Mouse (Mus musculus) heart, postnatal 25 days (tissue): ENCODE data around the gene Msl1. TPM values are rescaled to one million over a fixed set of nuclear protein-coding genes. Genes with fewer than 3 reads are reported as not detected.
"Not testable (repeated sequence)": the region's sequence is repeated elsewhere in the genome, so short reads cannot be mapped to it uniquely, and the experiment has no call there.

ENCODE experiments used
- DNase-seq: peaks from one replicate; pipeline ENCODE4 v3.0.0; 2022; ENCODE audit warnings: low spot score
- intact Hi-C: fragments of 180-260 bp; cut with DNase I; formaldehyde crosslinking; loops from one replicate; pipeline ENCODE4 v1.15.1; 2025
- total RNA-seq, 2 experiments: library from RNA; stranded (reverse); gene quantifications; 2 replicates each; pipeline ENCODE4 v1.2.3; 2021

The Msl1 gene
- total RNA-seq, 2 experiments from 2014 or later: 73.0 to 78.1 TPM

DNA sequence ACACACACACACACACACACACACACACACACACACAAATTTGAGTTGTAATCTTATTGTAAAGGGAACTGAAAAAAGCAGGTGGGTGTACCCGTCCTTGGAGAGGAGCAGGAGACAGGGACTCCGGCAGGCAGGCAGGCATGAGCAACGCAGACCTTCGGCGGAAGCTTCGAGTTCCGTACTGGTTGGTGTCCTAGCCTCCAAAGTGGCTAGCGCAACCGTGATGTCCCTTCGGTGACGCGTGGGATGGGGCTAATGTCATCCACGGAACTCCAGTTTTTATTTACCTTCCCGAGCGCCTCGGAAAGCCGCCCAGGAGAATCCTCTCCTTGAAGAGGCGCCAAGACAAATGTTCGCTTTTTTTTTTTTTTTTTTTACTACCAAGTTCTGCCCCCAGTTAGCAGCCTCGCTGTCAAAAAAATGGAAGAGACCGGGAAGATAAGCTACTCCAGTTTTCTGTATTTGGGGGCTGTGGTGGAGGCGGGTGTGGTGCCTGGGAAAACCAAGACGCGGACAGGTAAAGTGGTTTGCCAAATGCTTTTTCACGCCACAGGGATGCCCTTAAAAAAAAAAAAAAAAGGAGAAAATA, 6.0 kb upstream of the Msl1 start:
- DNase-seq: no peak
- intact Hi-C loops: loop anchor here (2.0 kb wide), 2 partner anchors 39 to 79 kb away; no protein-coding TSS in a partner anchor

DNA sequence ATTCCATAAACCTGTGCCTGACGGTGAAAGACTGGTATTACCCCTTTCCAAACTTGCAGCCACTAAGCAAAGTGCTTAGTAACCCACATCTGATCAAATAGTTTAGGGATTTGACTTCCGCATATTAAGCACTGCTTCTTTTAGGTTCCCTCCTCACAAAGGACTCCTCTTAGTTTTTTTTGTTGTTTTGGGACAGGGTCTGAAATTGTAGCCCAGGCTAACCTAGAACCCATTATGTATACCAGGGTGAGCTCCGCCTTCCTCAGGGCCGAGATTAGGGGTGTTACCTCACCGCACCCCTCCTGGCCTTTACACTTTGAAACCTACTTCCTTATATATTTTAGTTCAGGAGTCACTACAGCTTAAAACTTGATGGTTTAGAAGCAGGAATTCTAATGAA, 5.5 kb upstream of the Msl1 start:
- intact Hi-C loops: loop anchor here (2.0 kb wide), 2 partner anchors 39 to 79 kb away; no protein-coding TSS in a partner anchor
- DNase-seq: no peak

DNA sequence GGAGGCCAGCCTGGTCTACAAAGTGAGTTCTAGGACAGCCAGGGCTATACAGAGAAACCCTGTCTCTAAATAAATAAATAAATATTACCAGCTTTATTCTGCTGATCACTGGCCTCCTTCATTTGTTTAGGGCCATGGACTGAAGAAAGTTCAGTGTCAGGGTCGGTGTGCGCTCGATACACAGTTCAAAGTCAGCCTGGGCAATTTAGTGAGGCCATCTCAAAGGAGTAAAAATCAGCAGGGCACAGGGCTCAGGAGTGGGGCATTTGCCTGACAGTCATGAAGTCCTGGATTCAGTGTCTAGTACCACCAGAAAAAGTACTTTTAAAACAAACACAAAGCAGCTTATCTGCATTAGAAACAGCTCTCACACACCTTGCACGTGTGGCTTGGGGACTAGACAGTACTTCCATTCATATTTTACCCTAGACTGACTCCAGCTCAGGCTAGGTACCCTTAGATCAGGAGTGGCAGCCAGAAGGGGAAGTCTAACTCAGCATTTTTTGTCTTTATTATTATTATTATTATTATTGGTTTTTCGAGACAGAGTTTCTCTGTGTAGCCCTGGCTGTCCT, 4.6 kb upstream of the Msl1 start:
- no peak for DNase-seq
- intact Hi-C loops: no loop called here

DNA sequence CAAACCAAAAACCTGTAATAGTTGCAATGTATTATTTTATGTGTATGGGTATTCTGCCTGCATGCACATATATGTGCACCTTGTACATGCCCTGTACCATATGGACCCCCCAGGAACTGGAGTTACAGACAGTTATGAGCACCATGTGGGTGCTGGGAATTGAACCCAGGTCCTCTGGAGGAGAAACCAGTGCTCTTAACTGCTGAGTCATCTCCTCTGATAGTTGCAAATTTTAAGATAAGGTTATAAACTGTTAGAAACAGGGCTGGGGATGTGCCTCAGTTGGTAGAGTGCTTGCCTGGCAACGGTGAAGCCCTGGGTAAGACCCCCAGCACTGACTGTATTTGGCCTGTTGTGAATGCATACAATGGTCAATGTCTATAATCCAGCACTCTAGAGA, 3.9 kb upstream of the Msl1 start:
- DNase-seq: no peak
- intact Hi-C loops: no loop called here

DNA sequence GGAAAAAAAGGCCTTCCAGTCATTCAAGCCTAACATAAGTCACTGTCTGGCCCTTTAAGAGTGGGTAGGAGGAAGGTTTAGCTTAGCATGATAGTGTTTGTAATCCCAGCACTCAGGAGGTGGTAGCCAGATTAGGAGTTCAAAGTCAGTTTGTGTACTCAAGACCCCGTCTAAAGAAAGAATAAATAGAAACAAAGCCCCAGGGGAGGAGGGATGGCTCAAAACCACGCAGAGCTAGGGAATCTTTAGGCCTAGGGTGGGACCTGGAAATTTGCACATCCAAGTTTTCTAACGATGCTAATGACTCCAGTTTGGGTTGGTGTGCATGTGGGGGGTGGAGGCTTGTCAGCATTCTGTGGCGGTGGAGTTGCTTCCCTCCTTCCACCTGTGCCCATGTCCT, 3.2 kb upstream of the Msl1 start:
- intact Hi-C loops: no loop called here
- no peak for DNase-seq

DNA sequence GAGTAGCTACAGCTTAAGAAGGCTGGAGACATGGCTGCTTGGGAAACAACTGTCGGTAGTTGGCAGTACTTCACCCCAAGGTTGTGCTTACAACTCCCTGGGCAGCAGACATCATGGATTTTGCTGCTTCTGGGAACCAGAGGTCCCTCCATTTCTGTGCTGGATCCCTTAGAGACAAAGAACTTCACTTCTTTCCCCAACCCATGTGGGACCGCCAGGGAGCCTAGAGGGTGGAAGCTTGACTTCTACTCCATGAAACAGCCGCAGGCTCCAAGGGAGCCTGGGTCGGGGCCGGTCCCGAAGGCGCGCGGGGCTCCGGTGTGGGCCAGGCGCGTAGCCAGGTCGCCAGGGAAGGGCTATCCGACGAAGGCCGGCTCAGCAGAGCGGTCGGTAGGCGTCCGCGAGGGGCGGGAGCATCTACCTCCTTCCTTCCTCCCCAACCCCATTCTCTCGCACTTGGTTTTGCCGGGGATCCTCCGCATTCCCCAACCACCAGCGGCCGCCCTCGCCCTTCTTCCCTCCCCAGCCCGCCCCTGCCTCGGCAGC, 774 bp upstream of the Msl1 start:
- intact Hi-C loops: loop anchor here (2.0 kb wide), 1 partner anchor 14 kb away; no protein-coding TSS in a partner anchor
- peak; percentile 71 for DNase-seq

DNA sequence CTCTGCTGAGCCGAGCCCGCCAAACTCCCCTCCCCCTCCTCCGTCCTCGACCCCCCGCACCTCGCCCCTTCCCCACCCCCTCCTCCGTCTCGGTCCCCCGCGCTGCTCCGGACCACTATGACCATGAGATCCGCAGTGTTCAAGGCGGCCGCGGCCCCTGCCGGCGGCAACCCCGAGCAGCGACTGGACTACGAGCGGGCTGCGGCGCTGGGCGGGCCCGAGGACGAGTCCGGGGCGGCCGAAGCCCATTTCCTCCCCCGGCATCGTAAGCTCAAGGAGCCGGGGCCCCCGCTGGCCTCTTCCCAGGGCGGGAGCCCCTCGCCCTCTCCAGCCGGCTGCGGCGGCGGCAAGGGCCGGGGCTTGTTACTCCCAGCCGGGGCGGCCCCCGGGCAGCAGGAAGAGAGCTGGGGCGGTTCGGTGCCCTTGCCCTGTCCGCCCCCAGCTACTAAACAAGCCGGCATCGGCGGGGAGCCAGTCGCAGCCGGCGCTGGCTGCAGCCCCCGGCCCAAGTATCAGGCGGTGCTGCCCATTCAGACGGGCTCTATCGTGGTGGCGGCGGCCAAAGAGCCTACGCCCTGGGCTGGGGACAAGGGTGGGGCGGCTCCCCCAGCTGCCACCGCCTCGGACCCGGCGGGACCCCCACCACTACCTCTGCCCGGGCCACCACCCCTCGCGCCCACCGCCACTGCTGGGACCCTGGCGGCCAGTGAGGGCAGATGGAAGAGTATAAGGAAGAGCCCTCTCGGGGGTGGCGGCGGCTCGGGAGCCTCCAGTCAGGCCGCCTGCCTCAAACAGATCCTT, 598 bp downstream of the Msl1 start:
- peak; percentile 24 for DNase-seq
- intact Hi-C loops: loop anchor here (2.0 kb wide), 1 partner anchor 13 kb away; no protein-coding TSS in a partner anchor

DNA sequence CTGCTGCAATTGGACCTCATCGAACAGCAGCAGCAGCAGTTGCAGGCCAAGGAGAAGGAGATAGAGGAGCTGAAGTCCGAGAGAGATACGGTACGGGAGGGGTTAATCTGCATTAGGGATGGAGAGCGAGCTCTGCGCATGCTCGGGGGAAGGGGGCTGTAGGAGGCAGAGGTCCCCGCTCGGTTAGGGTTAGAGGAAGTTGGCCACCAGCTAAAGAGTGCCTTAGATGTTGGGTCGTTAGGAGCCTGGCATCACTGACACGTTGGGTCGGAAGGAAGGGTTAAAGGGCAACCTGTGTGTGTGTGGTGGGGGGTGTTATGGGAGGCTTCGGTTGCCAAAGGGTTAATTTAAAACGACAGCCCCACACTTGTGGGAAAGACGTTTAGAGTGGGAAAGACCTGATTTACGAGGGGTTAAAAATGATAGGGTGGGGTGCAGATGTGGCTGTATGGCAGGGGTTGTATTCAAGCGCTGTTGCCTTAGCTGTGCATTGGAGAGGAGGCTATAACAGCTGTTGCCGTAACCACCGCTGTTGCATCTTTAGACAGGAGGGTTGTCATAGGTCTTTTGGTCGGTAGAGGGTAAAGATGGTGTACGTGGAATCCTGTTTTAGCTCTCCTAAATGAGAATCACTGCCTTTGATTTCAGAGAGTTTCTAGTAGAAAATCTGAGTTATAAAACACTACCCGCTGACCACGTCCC, 1.4 kb downstream of the Msl1 start:
- intact Hi-C loops: no loop called here
- peak; percentile 43 for DNase-seq

DNA sequence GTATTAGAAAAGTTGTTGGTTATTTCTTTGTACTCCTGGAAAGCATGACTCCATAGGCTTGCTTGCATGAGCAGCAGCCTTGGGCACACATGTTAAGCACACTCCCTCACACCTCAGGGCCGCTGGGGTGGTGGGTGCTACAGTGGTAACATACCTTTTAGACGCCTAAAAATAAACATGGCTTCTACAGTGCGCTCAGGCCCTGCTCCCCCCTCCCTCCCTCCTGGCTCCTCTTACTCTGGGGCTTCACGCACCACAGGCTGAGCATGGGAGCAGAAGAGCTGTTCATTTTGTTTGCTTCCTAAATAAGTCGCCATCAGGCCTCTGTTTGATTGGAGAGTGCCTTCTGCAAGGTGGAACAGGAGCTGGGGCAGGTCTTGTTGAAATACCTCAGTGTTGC, 2.0 kb downstream of the Msl1 start:
- intact Hi-C loops: no loop called here
- no peak for DNase-seq

DNA sequence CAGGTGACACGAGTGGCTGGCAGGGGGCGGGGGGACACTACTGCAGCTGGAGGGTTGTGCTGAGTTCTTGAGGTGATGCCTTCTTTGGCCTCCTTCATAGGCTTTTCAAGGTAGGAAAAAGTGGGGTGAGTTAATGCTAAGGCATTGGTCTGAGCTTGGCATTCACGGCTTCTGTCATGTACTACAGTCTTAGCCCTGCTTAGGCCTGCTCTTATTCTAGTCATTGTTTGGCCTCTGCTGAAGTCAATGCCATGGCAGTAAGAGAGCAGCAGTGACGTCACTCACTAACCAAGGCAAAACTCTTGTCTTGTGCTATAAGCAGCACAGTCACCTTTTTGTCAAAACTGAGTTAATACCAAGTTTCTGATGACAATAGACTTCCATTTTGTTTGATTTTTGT, 2.6 kb downstream of the Msl1 start:
- intact Hi-C loops: no loop called here
- DNase-seq: no peak

DNA sequence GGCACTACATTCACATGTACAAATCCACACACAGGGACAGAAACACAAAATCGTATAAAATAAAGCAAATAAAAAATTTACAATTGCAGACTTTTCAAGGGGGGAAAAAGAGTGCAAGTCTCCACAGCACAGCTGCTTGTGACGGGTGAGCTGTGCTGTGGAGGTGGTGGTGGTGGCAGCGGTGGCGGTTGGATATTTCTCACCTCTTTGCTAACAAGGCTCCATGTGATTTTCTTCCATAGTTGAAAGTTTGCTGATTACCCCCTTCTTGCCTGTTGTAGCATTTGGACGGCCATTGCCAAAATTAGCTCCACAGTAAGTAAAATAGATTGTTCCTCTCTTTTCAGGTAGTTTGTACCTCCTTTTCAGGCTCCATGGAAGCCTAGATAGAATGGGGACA, 9.3 kb downstream of the Msl1 start, which contains the start of gene Casc3:
TSS of gene Casc3 (plus strand) at position 301 of the 400 bp plus-strand sequence.
- intact Hi-C loops: no loop called here
- DNase-seq: no peak

DNA sequence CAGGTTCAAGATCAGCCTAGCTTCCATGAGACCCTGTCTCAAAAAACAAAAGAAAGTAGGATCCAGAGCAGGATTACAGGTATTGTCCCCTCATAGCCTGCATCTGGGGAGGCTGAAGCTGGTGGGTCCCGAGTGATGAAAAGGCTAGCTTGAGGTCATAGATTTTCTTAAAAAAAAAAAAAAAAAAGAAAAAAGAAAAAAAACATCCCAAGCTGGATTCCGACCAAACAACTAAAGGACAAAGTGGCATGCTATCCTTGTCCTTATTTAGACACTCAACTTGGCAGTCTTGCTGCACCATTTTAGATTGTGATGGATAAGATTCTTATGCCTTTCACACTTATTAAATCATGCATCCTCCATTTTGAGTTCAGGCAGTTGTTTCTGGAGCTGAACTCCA, 13.1 kb downstream of the Msl1 start:
- intact Hi-C loops: loop anchor here (2.0 kb wide), 1 partner anchor 14 kb away; the partner anchor contains the start of gene Msl1
- DNase-seq: no peak

DNA sequence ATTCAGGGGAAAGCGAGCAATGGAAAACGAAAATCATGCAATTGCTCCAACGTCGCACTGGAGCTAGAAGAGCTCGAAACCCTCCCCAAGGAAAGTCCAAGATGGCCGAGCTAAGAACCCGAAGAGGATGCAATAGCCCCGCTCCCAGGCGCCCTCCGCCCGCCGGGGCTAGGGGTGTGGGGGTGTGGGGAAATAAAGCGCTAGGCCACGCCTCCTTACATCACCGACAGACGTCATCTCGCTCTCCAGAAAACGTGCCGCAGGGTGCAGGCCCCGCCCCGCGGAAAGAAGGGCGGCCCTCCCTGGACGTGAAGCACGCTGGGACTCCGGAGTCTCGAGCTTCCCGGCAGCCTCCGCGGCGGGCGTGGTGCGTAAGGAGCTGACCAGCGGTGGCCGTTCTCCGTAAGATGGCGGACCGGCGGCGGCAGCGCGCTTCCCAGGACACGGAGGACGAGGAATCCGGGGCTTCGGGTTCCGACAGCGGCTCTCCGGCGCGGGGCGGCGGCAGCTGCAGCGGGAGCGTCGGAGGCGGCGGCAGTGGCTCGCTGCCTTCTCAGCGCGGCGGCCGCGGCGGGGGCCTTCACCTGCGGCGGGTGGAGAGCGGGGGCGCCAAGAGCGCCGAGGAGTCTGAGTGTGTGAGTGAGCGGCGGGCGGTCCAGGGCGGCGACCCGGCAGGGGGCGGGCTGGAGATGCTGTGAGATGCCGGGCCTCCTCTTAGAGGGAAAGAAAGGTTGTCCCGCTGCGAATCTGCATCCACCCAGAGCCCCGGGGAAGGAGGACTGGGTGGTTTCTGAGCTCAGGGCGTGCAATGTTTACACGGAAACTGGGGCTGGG, 14.4 kb downstream of the Msl1 start:
- intact Hi-C loops: loop anchor here (2.0 kb wide), 1 partner anchor 15 kb away; the partner anchor contains the start of gene Msl1
- peak; percentile 98 for DNase-seq

DNA sequence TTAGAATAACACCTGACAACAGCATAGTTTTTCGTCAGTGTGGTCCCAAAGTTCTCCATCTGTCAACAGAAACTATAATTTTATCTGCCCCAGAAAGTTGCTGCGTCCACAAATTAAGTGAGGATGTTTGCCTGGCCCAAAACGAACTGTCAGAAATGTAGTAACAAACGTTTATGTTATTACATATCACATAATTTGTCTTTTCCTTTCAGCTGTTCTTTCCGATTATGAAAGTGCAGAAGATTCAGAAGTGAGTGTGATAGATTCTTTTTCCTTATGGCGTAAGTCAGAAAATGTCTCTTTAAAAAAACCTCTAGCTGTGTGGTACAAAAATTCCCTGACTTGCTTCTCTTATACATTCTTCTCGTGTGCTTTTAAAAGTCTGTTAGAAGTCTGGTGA, 15.4 kb downstream of the Msl1 start:
- intact Hi-C loops: no loop called here
- DNase-seq: no peak

DNA sequence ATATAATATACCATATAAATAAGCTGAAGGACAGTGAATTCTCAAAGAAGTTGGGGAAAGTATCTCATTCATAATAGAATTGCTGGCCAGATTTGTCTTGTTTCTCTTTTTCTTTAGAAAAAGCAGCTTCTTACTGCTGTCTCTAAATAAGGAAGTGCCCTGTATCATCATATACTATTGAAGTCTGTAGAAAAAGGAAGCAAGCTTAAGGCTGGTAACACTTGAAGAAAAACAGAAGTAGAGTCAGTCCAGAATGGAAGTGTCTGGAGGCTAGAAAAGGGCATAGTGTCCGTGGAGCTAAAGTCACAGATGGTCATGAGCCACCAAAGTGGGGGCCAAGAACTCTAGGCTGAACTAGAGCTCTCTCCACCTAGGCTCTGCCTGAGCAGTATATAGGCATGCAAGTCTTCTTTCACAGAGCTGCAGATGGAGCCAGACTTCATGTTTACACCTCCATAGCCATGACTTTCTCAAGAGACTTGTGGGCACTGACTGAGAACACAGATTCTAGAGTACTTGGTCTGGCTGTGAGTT, 21.5 kb downstream of the Msl1 start:
- intact Hi-C loops: no loop called here

DNA sequence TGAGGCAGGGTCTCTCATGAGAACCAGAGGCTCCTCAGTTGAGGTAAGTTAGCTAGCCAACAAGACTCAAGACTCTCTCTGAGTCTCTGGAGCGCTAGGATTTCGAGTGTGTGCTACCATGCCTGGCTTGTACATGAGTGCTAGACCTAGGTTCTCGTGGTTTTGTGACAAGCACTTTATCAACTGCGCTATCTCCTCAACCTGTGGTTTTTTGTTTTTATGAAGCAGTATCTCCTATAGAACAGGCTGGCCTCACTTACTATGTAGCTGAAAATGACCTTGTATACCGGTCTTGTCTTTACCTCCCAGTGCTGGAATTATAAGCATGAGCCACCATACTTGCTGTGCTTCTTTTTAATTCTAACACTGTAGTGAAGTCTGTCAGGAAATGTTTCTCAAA, 25.7 kb downstream of the Msl1 start:
- intact Hi-C loops: no loop called here
- DNase-seq: no peak

More for the DNA sequence above, 21.5 kb downstream of the Msl1 start:
- DNase-seq: no peak

DNA sequence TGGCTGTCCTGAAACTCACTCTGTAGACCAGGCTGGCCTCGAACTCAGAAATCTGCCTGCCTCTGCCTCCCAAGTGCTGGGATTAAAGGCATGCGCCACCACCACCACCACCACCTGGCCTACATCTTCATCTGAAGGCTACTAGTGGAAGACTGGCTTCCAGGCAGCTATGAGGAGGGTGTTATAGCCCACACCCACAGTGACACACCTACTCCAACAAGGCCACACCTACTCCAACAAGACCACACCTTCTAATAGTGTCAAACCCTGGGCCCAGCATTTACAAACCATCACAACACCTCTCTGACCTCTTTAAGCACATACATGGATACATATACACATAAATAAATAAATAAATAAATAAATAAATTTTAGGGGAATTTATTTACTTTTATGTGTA, 30.8 kb downstream of the Msl1 start:
- intact Hi-C loops, DNase-seq: not testable (repeated sequence)

DNA sequence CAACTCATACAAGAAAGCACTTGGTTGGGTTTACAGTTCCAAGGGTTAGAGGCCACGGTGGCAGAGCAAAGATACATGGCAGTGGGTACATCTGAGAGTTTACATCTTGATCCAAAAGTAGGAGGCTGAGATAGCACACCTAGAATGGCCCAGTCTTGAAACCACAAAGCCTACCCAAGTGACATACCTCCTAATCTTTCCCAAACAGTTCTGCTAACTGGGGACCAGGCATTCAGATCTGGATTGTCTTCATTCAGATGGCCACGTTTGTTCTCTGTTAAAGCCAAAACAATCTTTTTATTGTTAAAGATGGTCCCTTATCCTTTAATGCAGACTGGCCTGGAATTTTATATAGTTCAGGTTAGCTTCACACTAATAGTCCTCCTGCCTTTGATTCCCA, 32.6 kb downstream of the Msl1 start:
- DNase-seq: no peak
- intact Hi-C loops: loop anchor here (2.0 kb wide), 2 partner anchors 39 to 129 kb away; no protein-coding TSS in a partner anchor
